Mouse (Mus musculus): Measurements from ENCODE around the gene Piga. TPM values are rescaled to one million over a fixed set of nuclear protein-coding genes. Genes with fewer than 3 reads are reported as not detected.

Piga gene
- total and polyA plus RNA-seq, 3 experiments, result 1.0 to 28.4 (median 27.4) TPM

DNA sequence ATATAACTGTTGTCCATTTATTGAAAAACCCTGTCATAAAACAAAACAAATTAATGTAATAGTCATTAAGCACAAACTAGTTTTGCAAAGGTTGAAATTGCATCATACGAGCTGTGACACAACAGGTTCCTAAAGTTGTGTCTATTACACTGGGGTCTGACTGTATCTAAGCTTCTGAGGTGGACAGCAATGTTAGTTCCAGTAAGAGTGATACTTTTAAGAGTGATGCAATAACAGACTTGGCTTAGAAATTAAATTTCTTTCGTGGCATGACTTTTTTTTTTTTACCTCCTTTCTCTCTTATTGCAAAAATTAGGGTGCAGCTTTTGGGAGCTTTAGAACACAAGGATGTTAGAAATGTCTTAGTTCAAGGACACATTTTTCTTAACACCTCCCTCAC, 8.6 kb downstream of the Piga start:
- Histone ChIP-seq H3K4me1 (ENCODE audit: insufficient read depth, low read depth, low read length) (peaks cover 3% of the 10 kb centered on the region; the same call in 1 of the 2 replicates), H3K27me3 (ENCODE audit: insufficient read depth, low read length) (no peaks in the 10 kb centered on the region), H3K36me3 (replicated peaks) (peaks cover 66% of the 10 kb centered on the region), H3K4me3 (ENCODE audit: low read depth, low read length) (no peak overlapping the region), H3K9me3 (replicated peaks) (no peaks in the 10 kb centered on the region)
- DNase-seq (ENCODE audit: low spot score), result no peak
- ATAC-seq (ENCODE audit: extremely low read depth, insufficient number of reproducible peaks, low FRiP score, poor library complexity, severe bottlenecking), result no peak
- TF ChIP-seq POLR2AphosphoS5 (IDR thresholded peaks at IDR 0.05; ENCODE audit: insufficient replicate concordance, low read depth, low read length), result no peak
- no peak for TF ChIP-seq TAL1 (conservative IDR thresholded peaks at IDR 0.05; ENCODE audit: low read depth, low read length)
- TF ChIP-seq CTCF (IDR thresholded peaks at IDR 0.05; ENCODE audit: low read depth, low read length), result no peak
- no peak for TF ChIP-seq GATA1 (IDR thresholded peaks at IDR 0.05; ENCODE audit: borderline replicate concordance, low read length)
- no peak for TF ChIP-seq GATA2 (IDR thresholded peaks at IDR 0.05; ENCODE audit: borderline replicate concordance, low read depth, low read length)

DNA sequence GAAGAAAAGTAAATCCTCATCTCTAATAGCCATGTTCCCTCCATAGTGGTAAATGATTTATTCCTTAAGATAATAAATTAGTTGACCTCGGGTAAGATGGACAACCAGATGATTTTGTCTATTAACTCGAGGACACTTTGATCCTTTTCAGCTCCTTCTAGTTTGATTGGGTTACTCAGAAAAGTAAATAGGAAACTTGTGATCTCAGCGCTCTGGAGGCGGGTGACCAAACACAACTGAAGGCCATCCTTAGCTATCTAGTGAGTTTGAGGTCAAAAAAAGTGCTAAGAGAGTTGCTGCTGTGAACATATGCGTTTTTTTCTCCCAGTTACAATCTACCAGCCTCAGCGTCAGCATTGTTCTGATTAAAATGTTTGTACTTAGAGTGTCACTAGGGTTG, 11.0 kb downstream of the Piga start:
- no peaks in the 10 kb centered on the region for H3K27me3 ChIP-seq (ENCODE audit: insufficient read depth, low read length)
- H3K36me3 ChIP-seq (replicated peaks), result peaks cover 62% of the 10 kb centered on the region
- TF ChIP-seq CTCF (IDR thresholded peaks at IDR 0.05; ENCODE audit: low read depth, low read length) (no peak), TAL1 (conservative IDR thresholded peaks at IDR 0.05; ENCODE audit: low read depth, low read length) (no peak), POLR2AphosphoS5 (IDR thresholded peaks at IDR 0.05; ENCODE audit: insufficient replicate concordance, low read depth, low read length) (no peak), GATA2 (IDR thresholded peaks at IDR 0.05; ENCODE audit: borderline replicate concordance, low read depth, low read length) (no peak)
- H3K4me1 ChIP-seq (ENCODE audit: insufficient read depth, low read depth, low read length), result peaks cover 3% of the 10 kb centered on the region; the same call in 1 of the 2 replicates
- ATAC-seq (ENCODE audit: extremely low read depth, insufficient number of reproducible peaks, low FRiP score, poor library complexity, severe bottlenecking) (no peak), DNase-seq (ENCODE audit: low spot score) (no peak)
- no peak overlapping the region for H3K4me3 ChIP-seq (ENCODE audit: low read depth, low read length)
- no peaks in the 10 kb centered on the region for H3K9me3 ChIP-seq (replicated peaks)

- no peaks in the 10 kb centered on the region for H3K27me3 ChIP-seq (ENCODE audit: insufficient read depth, low read length)
- ATAC-seq (ENCODE audit: extremely low read depth, insufficient number of reproducible peaks, low FRiP score, poor library complexity, severe bottlenecking) (no peak), DNase-seq (ENCODE audit: low spot score) (no peak)
- H3K4me1 ChIP-seq (ENCODE audit: insufficient read depth, low read depth, low read length), result peaks cover 3% of the 10 kb centered on the region; the same call in 1 of the 2 replicates
- H3K36me3 ChIP-seq (replicated peaks), result peaks cover 64% of the 10 kb centered on the region
- TF ChIP-seq CTCF (IDR thresholded peaks at IDR 0.05; ENCODE audit: low read depth, low read length) (no peak), TAL1 (conservative IDR thresholded peaks at IDR 0.05; ENCODE audit: low read depth, low read length) (no peak), GATA1 (IDR thresholded peaks at IDR 0.05; ENCODE audit: borderline replicate concordance, low read length) (no peak), GATA2 (IDR thresholded peaks at IDR 0.05; ENCODE audit: borderline replicate concordance, low read depth, low read length) (no peak), POLR2AphosphoS5 (IDR thresholded peaks at IDR 0.05; ENCODE audit: insufficient replicate concordance, low read depth, low read length) (no peak)
- no peak overlapping the region for H3K4me3 ChIP-seq (ENCODE audit: low read depth, low read length)
- H3K9me3 ChIP-seq (replicated peaks), result no peaks in the 10 kb centered on the region
Observed at GRCm38 (mm10) chrX:164431133-164431532, 11.5 kb downstream of the Piga start.

- Histone ChIP-seq H3K4me1 (ENCODE audit: insufficient read depth, low read depth, low read length) (peaks cover 3% of the 10 kb centered on the region; the same call in 1 of the 2 replicates), H3K27me3 (ENCODE audit: insufficient read depth, low read length) (no peaks in the 10 kb centered on the region), H3K4me3 (ENCODE audit: low read depth, low read length) (no peak overlapping the region), H3K36me3 (replicated peaks) (peaks cover 63% of the 10 kb centered on the region), H3K9me3 (replicated peaks) (no peaks in the 10 kb centered on the region)
- TF ChIP-seq CTCF (IDR thresholded peaks at IDR 0.05; ENCODE audit: low read depth, low read length), result no peak
- TF ChIP-seq GATA2 (IDR thresholded peaks at IDR 0.05; ENCODE audit: borderline replicate concordance, low read depth, low read length), result no peak
- no peak for TF ChIP-seq GATA1 (IDR thresholded peaks at IDR 0.05; ENCODE audit: borderline replicate concordance, low read length)
- TF ChIP-seq TAL1 (conservative IDR thresholded peaks at IDR 0.05; ENCODE audit: low read depth, low read length), result no peak
- TF ChIP-seq POLR2AphosphoS5 (IDR thresholded peaks at IDR 0.05; ENCODE audit: insufficient replicate concordance, low read depth, low read length), result no peak
- no peak for ATAC-seq (ENCODE audit: extremely low read depth, insufficient number of reproducible peaks, low FRiP score, poor library complexity, severe bottlenecking)
- DNase-seq (ENCODE audit: low spot score), result no peak
Observed at GRCm38 (mm10) chrX:164431541-164431940, 12.0 kb downstream of the Piga start.

- peaks cover 58% of the 10 kb centered on the region for H3K36me3 ChIP-seq (replicated peaks)
- ATAC-seq (ENCODE audit: extremely low read depth, insufficient number of reproducible peaks, low FRiP score, poor library complexity, severe bottlenecking), result no peak
- no peak for DNase-seq (ENCODE audit: low spot score)
Observed at GRCm38 (mm10) chrX:164432682-164433081, 13.1 kb downstream of the Piga start.

DNA sequence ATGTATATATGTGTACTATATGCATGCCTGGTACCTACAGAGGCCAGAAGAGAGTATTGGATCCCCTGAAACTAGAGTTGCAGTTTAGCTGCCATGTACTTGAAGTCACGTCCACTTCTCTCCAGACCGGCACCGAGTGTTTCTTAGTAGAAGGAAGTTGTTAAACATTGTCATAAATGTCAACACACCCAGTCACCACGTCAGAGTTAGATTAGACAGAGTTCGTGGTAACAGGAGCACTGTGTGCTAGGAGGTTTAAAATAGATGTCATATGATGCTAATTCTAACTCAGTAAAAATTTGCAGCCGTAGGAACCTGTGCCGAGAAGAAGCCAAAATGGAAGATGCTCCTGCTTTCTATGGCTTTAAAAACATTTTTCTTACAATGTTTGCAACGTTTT, 17.1 kb downstream of the Piga start, which contains the start of gene Asb11:
Gene Asb11 (plus strand): TSS at position 286 of the 400 bp plus-strand sequence.
- Histone ChIP-seq H3K36me3 (replicated peaks) (peaks cover 25% of the 10 kb centered on the region), H3K4me3 (ENCODE audit: low read depth, low read length) (no peak within 1 kb of the TSS), H3K4me1 (ENCODE audit: insufficient read depth, low read depth, low read length) (no peaks in the 10 kb centered on the region), H3K27me3 (ENCODE audit: insufficient read depth, low read length) (no peaks in the 10 kb centered on the region), H3K9me3 (replicated peaks) (no peaks in the 10 kb centered on the region)
- ATAC-seq (ENCODE audit: extremely low read depth, insufficient number of reproducible peaks, low FRiP score, poor library complexity, severe bottlenecking) (no peak), DNase-seq (ENCODE audit: low spot score) (no peak)
- no peak for TF ChIP-seq TAL1 (conservative IDR thresholded peaks at IDR 0.05; ENCODE audit: low read depth, low read length)
- TF ChIP-seq POLR2AphosphoS5 (IDR thresholded peaks at IDR 0.05; ENCODE audit: insufficient replicate concordance, low read depth, low read length), result no peak
- no peak for TF ChIP-seq CTCF (IDR thresholded peaks at IDR 0.05; ENCODE audit: low read depth, low read length)
- no peak for TF ChIP-seq GATA1 (IDR thresholded peaks at IDR 0.05; ENCODE audit: borderline replicate concordance, low read length)
- TF ChIP-seq GATA2 (IDR thresholded peaks at IDR 0.05; ENCODE audit: borderline replicate concordance, low read depth, low read length), result no peak

More at GRCm38 (mm10) chrX:164432682-164433081, 13.1 kb downstream of the Piga start:
- TF ChIP-seq CTCF (IDR thresholded peaks at IDR 0.05; ENCODE audit: low read depth, low read length) (no peak), GATA1 (IDR thresholded peaks at IDR 0.05; ENCODE audit: borderline replicate concordance, low read length) (no peak), TAL1 (conservative IDR thresholded peaks at IDR 0.05; ENCODE audit: low read depth, low read length) (no peak), GATA2 (IDR thresholded peaks at IDR 0.05; ENCODE audit: borderline replicate concordance, low read depth, low read length) (no peak), POLR2AphosphoS5 (IDR thresholded peaks at IDR 0.05; ENCODE audit: insufficient replicate concordance, low read depth, low read length) (no peak)
- Histone ChIP-seq H3K4me1 (ENCODE audit: insufficient read depth, low read depth, low read length) (peaks cover 3% of the 10 kb centered on the region; the same call in 1 of the 2 replicates), H3K4me3 (ENCODE audit: low read depth, low read length) (no peak overlapping the region), H3K9me3 (replicated peaks) (no peaks in the 10 kb centered on the region), H3K27me3 (ENCODE audit: insufficient read depth, low read length) (no peaks in the 10 kb centered on the region)
